ENCODE assay signal across 11 mouse cellular contexts in genomic region chr7:145284293-145284692, GRCm38 (mm10). TPM values are rescaled to one million over a fixed set of nuclear protein-coding genes. Genes with fewer than 3 reads are reported as not detected.
A peak's percentile ranks its signal among the peaks of the same experiment; 100 is the strongest.
DNase-seq lines count a peak whose midpoint lies in the region; ATAC-seq and TF ChIP-seq lines count a peak whose summit lies in the region.
"Had no signal": no experiment of that assay in that cellular context is flagged by ENCODE, and none has a peak within 500 bp of the region (broad histone marks: within the 10 kb centered on the region; RNA-seq: fewer than 3 reads in every experiment).

No protein-coding gene starts in this region.

- H3K4me3 ChIP-seq in heart, embryonic 14.5 days (ENCODE audit: control insufficient read depth in 1 of 2, insufficient read depth in 1 of 2, low read depth in 1 of 2, low read length in 2 of 2) = peak overlapping the region in 1 of 2 experiments; percentile 65; a peak in 1 of 4 replicates
- H3K4me3 ChIP-seq in limb, embryonic 15.5 days = peak overlapping the region; percentile 60; the same call in 1 of the 2 replicates
- peak overlapping the region; percentile 43 for H3K4me3 ChIP-seq in myocyte

- TF ChIP-seq POLR2A in myocyte (IDR thresholded peaks at IDR 0.05; ENCODE audit: insufficient read length, low read depth) = no peak

- peaks cover 9% of the 10 kb centered on the region for H3K36me3 ChIP-seq in heart, embryonic 14.5 days (ENCODE audit: control insufficient read depth, insufficient read depth, low read length)
- H3K36me3 ChIP-seq in limb, embryonic 15.5 days = peaks cover 13% of the 10 kb centered on the region
- no peaks in the 10 kb centered on the region for H3K36me3 ChIP-seq in myocyte (ENCODE audit: control insufficient read depth, insufficient read depth)

- H3ac ChIP-seq in myocyte (ENCODE audit: control insufficient read depth, insufficient read length) = no peak overlapping the region

- peak overlapping the region; percentile 85 for H3K4me2 ChIP-seq in heart, embryonic 14.5 days (ENCODE audit: low read length)
- H3K4me2 ChIP-seq in limb, embryonic 15.5 days = peak overlapping the region; percentile 67
- peak overlapping the region; percentile 98 for H3K4me2 ChIP-seq in myocyte (ENCODE audit: low read depth)

- intact Hi-C loops in heart, postnatal 14 days (cut with DNase I) = no loop called here

- DNase-seq in heart, postnatal 14 days = no peak
- peak; percentile 64 for DNase-seq in fibroblast of lung, adult 2 months (ENCODE audit: low read depth)
- DNase-seq in cerebellum, adult 9-11 months = no peak
- DNase-seq in cerebellum, postnatal 14 days = no peak
- DNase-seq in adrenal gland, postnatal 36 days = no peak

- H3K4me1 ChIP-seq in heart, embryonic 14.5 days (ENCODE audit: control insufficient read depth in 2 of 2, insufficient read depth in 2 of 2, low read length in 2 of 2) = peaks cover 7 to 13% of the 10 kb centered on the region in 2 experiments
- peaks cover 27% of the 10 kb centered on the region for H3K4me1 ChIP-seq in limb, embryonic 15.5 days

- H3K9me3 ChIP-seq in heart, embryonic 14.5 days (ENCODE audit: control insufficient read depth, low read length) = no peaks in the 10 kb centered on the region
- no peaks in the 10 kb centered on the region for H3K9me3 ChIP-seq in limb, embryonic 15.5 days
- H3K9me3 ChIP-seq: G1E had no signal

- ATAC-seq in heart, embryonic 14.5 days (ENCODE audit: insufficient number of reproducible peaks, insufficient read depth, low FRiP score, low read depth) = no peak
- no peak for ATAC-seq in limb, embryonic 15.5 days (ENCODE audit: insufficient number of reproducible peaks, low FRiP score, low TSS enrichment, low read depth)

- H3K27ac ChIP-seq in heart, embryonic 14.5 days (replicated peaks in 1 of 2; ENCODE audit: control insufficient read depth in 1 of 2, insufficient read depth in 1 of 2, low read depth in 2 of 2, low read length in 2 of 2) = no peak overlapping the region
- no peak overlapping the region for H3K27ac ChIP-seq in limb, embryonic 15.5 days

- H3K27me3 ChIP-seq in heart, embryonic 14.5 days (ENCODE audit: control insufficient read depth, insufficient read depth, low read length) = no peaks in the 10 kb centered on the region
- no peaks in the 10 kb centered on the region for H3K27me3 ChIP-seq in limb, embryonic 15.5 days
- no peaks in the 10 kb centered on the region for H3K27me3 ChIP-seq in myocyte (ENCODE audit: control insufficient read depth, insufficient read depth, insufficient read length)

- peak overlapping the region; percentile 85; the same call in 1 of the 2 replicates for H3K9ac ChIP-seq in heart, embryonic 14.5 days (ENCODE audit: low read length)
- H3K9ac ChIP-seq in limb, embryonic 15.5 days = no peak overlapping the region

- H3K79me2 ChIP-seq in myocyte (ENCODE audit: control insufficient read depth, insufficient read depth) = peaks cover 7% of the 10 kb centered on the region

- 48% methylated on average over 3 of the region's 3 CpGs for WGBS in heart, embryonic 14.5 days
- 55% methylated on average over 3 of the region's 3 CpGs for WGBS in limb, embryonic 15.5 days

TF ChIP-seq in myocyte, 11 proteins besides CTCF, POLR2A, EP300 and RAD21:
- TF ChIP-seq MAX (IDR thresholded peaks at IDR 0.05; ENCODE audit: low read depth) (no peak), SRF (IDR thresholded peaks at IDR 0.05; ENCODE audit: control insufficient read depth, insufficient read length, low read depth) (no peak), REST (IDR thresholded peaks at IDR 0.05; ENCODE audit: insufficient read depth, insufficient read length) (no peak), TCF3 (IDR thresholded peaks at IDR 0.05; ENCODE audit: insufficient read length, low read depth) (no peak), USF1 (IDR thresholded peaks at IDR 0.05; ENCODE audit: low read depth) (no peak), E2F4 (IDR thresholded peaks at IDR 0.05; ENCODE audit: insufficient read depth) (no peak), TCF12 (IDR thresholded peaks at IDR 0.05; ENCODE audit: insufficient read depth, poor library complexity, severe bottlenecking) (no peak), POLR2AphosphoS2 (IDR thresholded peaks at IDR 0.05; ENCODE audit: insufficient read length, low read depth) (no peak), MYOD1 (IDR thresholded peaks at IDR 0.05; ENCODE audit: control insufficient read depth in 1 of 3, insufficient read length in 2 of 3, low read depth in 2 of 3) (no peak), MYOG (IDR thresholded peaks at IDR 0.05; ENCODE audit: control insufficient read depth in 1 of 3, insufficient read depth in 1 of 3, insufficient read length in 2 of 3, low read depth in 2 of 3) (no peak), CEBPB (IDR thresholded peaks at IDR 0.05; ENCODE audit: insufficient read depth, poor library complexity, severe bottlenecking) (no peak)

RNA-seq across cellular contexts. Expression of gene Tpcn2, which starts 0.5 kb away (rescaled TPM):
- polyA plus RNA-seq in heart, embryonic 14.5 days (2014; fragmentation: Nextera tagmentation; extraction: Ambion mirVana) = 2.4 and 3.0 TPM in 2 replicates
- 1 to 10 TPM; 6.0 to 6.2 TPM for total RNA-seq in heart, postnatal 14 days (2021)
- polyA plus RNA-seq in limb, embryonic 15.5 days (2015; fragmentation: Nextera tagmentation; extraction: Ambion mirVana) = 10.8 and 11.2 TPM in 2 replicates
- polyA plus RNA-seq in myocyte (2012; fragmentation: generic; extraction: Trizol) = 4.4 TPM
- total RNA-seq in adrenal gland, postnatal 36 days (2021) = 10 to 100 TPM; 10.2 to 16.1 TPM

RNA-seq across cellular contexts. Expression of gene Mrgprf, which starts 16.3 kb away (rescaled TPM):
- polyA plus RNA-seq in heart, embryonic 14.5 days (2014; fragmentation: Nextera tagmentation; extraction: Ambion mirVana) = 0.34 and 0.77 TPM in 2 replicates
- total RNA-seq in heart, postnatal 14 days (2021) = 1 to 10 TPM; 4.8 to 7.1 TPM
- polyA plus RNA-seq in limb, embryonic 15.5 days (2015; fragmentation: Nextera tagmentation; extraction: Ambion mirVana) = 10.8 and 15.3 TPM in 2 replicates
- polyA plus RNA-seq in myocyte (2012; fragmentation: generic; extraction: Trizol) = 4.4 TPM
- total RNA-seq in adrenal gland, postnatal 36 days (2021) = 1 to 10 TPM; 1.5 to 2.4 TPM
- polyA plus RNA-seq: G1E had no signal

RNA-seq across cellular contexts. Expression of gene Mrgprd, which starts 30.3 kb away (rescaled TPM):
- polyA plus RNA-seq in heart, embryonic 14.5 days (2014; fragmentation: Nextera tagmentation; extraction: Ambion mirVana) = not detected in 2 replicates
- not detected for total RNA-seq in heart, postnatal 14 days (2021)
- not detected in 2 replicates for polyA plus RNA-seq in limb, embryonic 15.5 days (2015; fragmentation: Nextera tagmentation; extraction: Ambion mirVana)
- polyA plus RNA-seq in myocyte (2012; fragmentation: generic; extraction: Trizol) = not detected
- not detected for total RNA-seq in adrenal gland, postnatal 36 days (2021)
- total RNA-seq: layer of hippocampus, adult 8-10 months had no signal
- polyA plus RNA-seq: cortical plate, adult 2 months; G1E had no signal
